In genomic region chr6:128802557-128802956, GRCm38 (mm10) we compare ENCODE assay signal across 8 mouse cellular contexts. TPM values are rescaled to one million over a fixed set of nuclear protein-coding genes. Genes with fewer than 3 reads are reported as not detected.
DNase-seq lines count a peak whose midpoint lies in the region; ATAC-seq and TF ChIP-seq lines count a peak whose summit lies in the region.

No protein-coding gene starts in this region.

- no peaks in the 10 kb centered on the region for H3K4me1 ChIP-seq in ES-Bruce4 (ENCODE audit: control insufficient read depth, insufficient read depth, low read length)
- H3K4me1 ChIP-seq in bone marrow macrophage, adult 2 months (ENCODE audit: control insufficient read depth, insufficient read depth, low read length): peaks cover 9% of the 10 kb centered on the region
- H3K4me1 ChIP-seq in liver, postnatal 0 days (ENCODE audit: insufficient read depth): peaks cover 13% of the 10 kb centered on the region

- H3K4me3 ChIP-seq in ES-Bruce4 (ENCODE audit: low read depth, low read length): peak overlapping the region; percentile 67
- peak overlapping the region; percentile 46 for H3K4me3 ChIP-seq in bone marrow macrophage, adult 2 months (ENCODE audit: insufficient read depth, low read length)
- H3K4me3 ChIP-seq in liver, postnatal 0 days (ENCODE audit: low read depth, low read length): peak overlapping the region; percentile 45

- peak; percentile 24 for DNase-seq in layer of hippocampus, adult 9-11 months
- DNase-seq in layer of hippocampus, postnatal 10 days (ENCODE audit: low spot score in 2 of 2): no peak
- peak; percentile 37 to 41 for DNase-seq in heart, postnatal 10 days
- no peak for DNase-seq in liver, postnatal 0 days
- peak; percentile 24 for DNase-seq in testis, postnatal 14 days (ENCODE audit: low spot score)

- TF ChIP-seq EP300 in ES-Bruce4 (IDR thresholded peaks at IDR 0.05; ENCODE audit: insufficient read depth, low read depth, low read length): no peak
- TF ChIP-seq EP300 in liver, postnatal 0 days (IDR thresholded peaks at IDR 0.05; ENCODE audit: low read depth): no peak

- TF ChIP-seq POLR2A in ES-Bruce4 (IDR thresholded peaks at IDR 0.05; ENCODE audit: insufficient read depth, low read length): no peak
- TF ChIP-seq POLR2A in bone marrow macrophage, adult 2 months (IDR thresholded peaks at IDR 0.05; ENCODE audit: borderline replicate concordance, low read depth, low read length): no peak

- WGBS in liver, postnatal 0 days (ENCODE audit: insufficient replicate concordance): 18% methylated on average over 10 of the region's 10 CpGs

- H3K27me3 ChIP-seq in ES-Bruce4 (ENCODE audit: control insufficient read depth, insufficient read depth, low read length, poor library complexity, severe bottlenecking): no peaks in the 10 kb centered on the region
- H3K27me3 ChIP-seq in liver, postnatal 0 days (ENCODE audit: insufficient read depth, low read length): no peaks in the 10 kb centered on the region

- peak overlapping the region; percentile 13; the same call in 1 of the 2 replicates for H3K9ac ChIP-seq in ES-Bruce4 (ENCODE audit: low read depth, poor library complexity, severe bottlenecking)
- peak overlapping the region; percentile 50; the same call in 1 of the 2 replicates for H3K9ac ChIP-seq in liver, postnatal 0 days (replicated peaks)

- intact Hi-C loops in heart, postnatal 10 days (cut with DNase I): loop anchor here (1.0 to 2.0 kb wide), 2 partner anchors 36 to 38 kb away; no protein-coding TSS in a partner anchor

- H3K9me3 ChIP-seq in ES-Bruce4 (replicated peaks; ENCODE audit: control insufficient read depth, insufficient read depth, low read length, poor library complexity, severe bottlenecking): no peaks in the 10 kb centered on the region; the same call in 1 of the 2 replicates
- no peaks in the 10 kb centered on the region for H3K9me3 ChIP-seq in liver, postnatal 0 days (ENCODE audit: low read length)

- no peak for TF ChIP-seq CTCF in ES-Bruce4 (IDR thresholded peaks at IDR 0.05; ENCODE audit: low read depth, low read length)
- TF ChIP-seq CTCF in bone marrow macrophage, adult 2 months (IDR thresholded peaks at IDR 0.05; ENCODE audit: low read depth, low read length): no peak
- no peak for TF ChIP-seq CTCF in liver, postnatal 0 days (IDR thresholded peaks at IDR 0.05; ENCODE audit: low read depth)

- no peak overlapping the region for H3K27ac ChIP-seq in ES-Bruce4 (ENCODE audit: insufficient read depth, low read length)
- no peak overlapping the region for H3K27ac ChIP-seq in bone marrow macrophage, adult 2 months (ENCODE audit: insufficient read depth, low read depth, low read length)
- H3K27ac ChIP-seq in liver, postnatal 0 days (ENCODE audit: low read depth): no peak overlapping the region

- no peaks in the 10 kb centered on the region for H3K36me3 ChIP-seq in ES-Bruce4 (ENCODE audit: control insufficient read depth, insufficient read depth, low read length, poor library complexity, severe bottlenecking)
- H3K36me3 ChIP-seq in liver, postnatal 0 days (replicated peaks; ENCODE audit: insufficient read depth, low read length): no peaks in the 10 kb centered on the region

- peak overlapping the region; percentile 76 for H3K4me2 ChIP-seq in liver, postnatal 0 days (ENCODE audit: low read depth, low read length)

- ATAC-seq in liver, postnatal 0 days: peak; percentile 10
- ATAC-seq in inflammation-experienced regulatory T-cells, adult 6 months: no peak

RNA-seq across cellular contexts. Expression of gene Klrb1c, which starts 13.5 kb away (rescaled TPM):
- total RNA-seq in layer of hippocampus, postnatal 10 days (2021): under 1 TPM in 1 of 2 experiments, not detected in 1; 0.20 TPM
- not detected in 2 replicates for polyA plus RNA-seq in ES-Bruce4 (2011; ENCODE audit: insufficient read depth, insufficient read length, low read depth, missing spikeins)
- polyA plus RNA-seq in bone marrow macrophage, adult 2 months (2012; ENCODE audit: insufficient read depth, insufficient read length, missing spikeins): not detected in 2 replicates
- total RNA-seq in heart, postnatal 10 days (2021): not detected
- polyA plus RNA-seq in liver, postnatal 0 days (2015; fragmentation: Nextera tagmentation; extraction: Ambion mirVana): 0.64 and 1.1 TPM in 2 replicates
- polyA plus RNA-seq in inflammation-experienced regulatory T-cells, adult 6 months (2017; shearing (Covaris generic)): under 1 TPM; 0.33 to 0.67 (median 0.34) TPM

RNA-seq across cellular contexts. Expression of gene Gm44511, which starts 23.6 kb away (rescaled TPM):
- not detected for total RNA-seq in layer of hippocampus, postnatal 10 days (2021)
- polyA plus RNA-seq in ES-Bruce4 (2011; ENCODE audit: insufficient read depth, insufficient read length, low read depth, missing spikeins): not detected in 2 replicates
- not detected in 2 replicates for polyA plus RNA-seq in bone marrow macrophage, adult 2 months (2012; ENCODE audit: insufficient read depth, insufficient read length, missing spikeins)
- not detected for total RNA-seq in heart, postnatal 10 days (2021)
- not detected in 2 replicates for polyA plus RNA-seq in liver, postnatal 0 days (2015; fragmentation: Nextera tagmentation; extraction: Ambion mirVana)
- not detected for polyA plus RNA-seq in inflammation-experienced regulatory T-cells, adult 6 months (2017; shearing (Covaris generic))

RNA-seq across cellular contexts. Expression of gene Klrb1b, which starts 23.6 kb away (rescaled TPM):
- total RNA-seq in layer of hippocampus, postnatal 10 days (2021): not detected
- polyA plus RNA-seq in ES-Bruce4 (2011; ENCODE audit: insufficient read depth, insufficient read length, low read depth, missing spikeins): not detected in 2 replicates
- not detected in 2 replicates for polyA plus RNA-seq in bone marrow macrophage, adult 2 months (2012; ENCODE audit: insufficient read depth, insufficient read length, missing spikeins)
- not detected for total RNA-seq in heart, postnatal 10 days (2021)
- polyA plus RNA-seq in liver, postnatal 0 days (2015; fragmentation: Nextera tagmentation; extraction: Ambion mirVana): 0.32 and 0.39 TPM in 2 replicates
- polyA plus RNA-seq in inflammation-experienced regulatory T-cells, adult 6 months (2017; shearing (Covaris generic)): under 1 TPM in 1 of 3 experiments, not detected in 2; 0.79 TPM

Comparison
In these comparisons a context has a peak if more than half of its experiments do, and no peak if none do; other contexts are left out.
1. DNase-seq: peak in layer of hippocampus, adult 9-11 months (single experiment), heart, postnatal 10 days (2 of 2) and testis, postnatal 14 days (single experiment); none in layer of hippocampus, postnatal 10 days (0 of 2) and liver, postnatal 0 days (single experiment).
2. Peak in every context shown above with its lines, with median percentiles within 50 percentile points of each other: H3K4me3 ChIP-seq.